Mouse (Mus musculus) E14TG2a.4 (cell line): Measurements from ENCODE around the gene Gm10300.

Experiments used
- H3K27me3 ChIP-seq: 2 replicates; pipeline ENCODE4 v1.6.1; 2014; ENCODE audit warnings: low read length, control low read depth; ENCODE audit not compliant: insufficient read depth
- H3K36me3 ChIP-seq: 2 replicates; pipeline ENCODE4 v1.6.1; 2014; ENCODE audit warnings: low read length, control low read depth; ENCODE audit not compliant: insufficient read depth
- H3K4me1 ChIP-seq: replicated peaks from 2 replicates; pipeline ENCODE4 v1.6.1; 2014; ENCODE audit warnings: low read depth, low read length, control low read depth
- H3K4me3 ChIP-seq: replicated peaks from 2 replicates; pipeline ENCODE4 v1.5.1; 2014; ENCODE audit warnings: mild to moderate bottlenecking, low read length
- H3K9me3 ChIP-seq: 2 replicates; pipeline ENCODE4 v1.6.1; 2014; ENCODE audit warnings: low read length, control low read depth
- CTCF ChIP-seq: conservative IDR thresholded peaks from 2 replicates; pipeline ENCODE4 v1.5.1; 2014; ENCODE audit warnings: low read length
- NANOG ChIP-seq: IDR thresholded peaks from 2 replicates; pipeline ENCODE4 v1.6.1; 2014; ENCODE audit warnings: borderline replicate concordance, low read length, mixed read lengths
- POU5F1 ChIP-seq: IDR thresholded peaks from 2 replicates; pipeline ENCODE4 v1.6.1; 2014; ENCODE audit warnings: low read length, borderline replicate concordance

Gene Gm10300

GRCm38 (mm10) chr4:132108221-132108620, 33.7 kb downstream of the Gm10300 start:
- Histone ChIP-seq H3K4me1 (peaks cover 23% of the 10 kb centered on the region), H3K27me3 (peaks cover 52% of the 10 kb centered on the region), H3K4me3 (no peak overlapping the region), H3K9me3 (no peaks in the 10 kb centered on the region), H3K36me3 (no peaks in the 10 kb centered on the region)
- TF ChIP-seq CTCF (no peak), POU5F1 (no peak), NANOG (no peak)

- TF ChIP-seq NANOG (no peak), CTCF (no peak), POU5F1 (no peak)
- peaks cover 17% of the 10 kb centered on the region for H3K4me1 ChIP-seq
- H3K9me3 ChIP-seq: no peaks in the 10 kb centered on the region
- H3K27me3 ChIP-seq: peaks cover 72% of the 10 kb centered on the region
- no peak overlapping the region for H3K4me3 ChIP-seq
- no peaks in the 10 kb centered on the region for H3K36me3 ChIP-seq
Observed at GRCm38 (mm10) chr4:132111227-132111626, 36.7 kb downstream of the Gm10300 start.

GRCm38 (mm10) chr4:132113411-132114095, 39.1 kb downstream of the Gm10300 start:
- peaks cover 15% of the 10 kb centered on the region for H3K4me1 ChIP-seq
- H3K27me3 ChIP-seq: peaks cover 77% of the 10 kb centered on the region
- TF ChIP-seq POU5F1: no peak
- no peak for TF ChIP-seq NANOG
- no peak for TF ChIP-seq CTCF
- H3K36me3 ChIP-seq: no peaks in the 10 kb centered on the region
- peak overlapping the region; percentile 71 for H3K4me3 ChIP-seq
- H3K9me3 ChIP-seq: no peaks in the 10 kb centered on the region

GRCm38 (mm10) chr4:132116315-132116714, 41.8 kb downstream of the Gm10300 start:
- H3K36me3 ChIP-seq: no peaks in the 10 kb centered on the region
- no peak for TF ChIP-seq POU5F1
- H3K27me3 ChIP-seq: peaks cover 70% of the 10 kb centered on the region
- no peak overlapping the region for H3K4me3 ChIP-seq
- H3K4me1 ChIP-seq: peaks cover 23% of the 10 kb centered on the region
- no peaks in the 10 kb centered on the region for H3K9me3 ChIP-seq

- H3K9me3 ChIP-seq: no peaks in the 10 kb centered on the region
- no peak overlapping the region for H3K4me3 ChIP-seq
- TF ChIP-seq POU5F1: no peak
- no peak for TF ChIP-seq NANOG
- no peak for TF ChIP-seq CTCF
- peaks cover 12% of the 10 kb centered on the region for H3K4me1 ChIP-seq
- peaks cover 41% of the 10 kb centered on the region for H3K27me3 ChIP-seq
- H3K36me3 ChIP-seq: no peaks in the 10 kb centered on the region
Observed at GRCm38 (mm10) chr4:132119566-132119965, 45.1 kb downstream of the Gm10300 start.

- H3K27me3 ChIP-seq: peaks cover 30% of the 10 kb centered on the region
- H3K9me3 ChIP-seq: no peaks in the 10 kb centered on the region
- no peak overlapping the region for H3K4me3 ChIP-seq
- TF ChIP-seq POU5F1: no peak
- peak; percentile 97 for TF ChIP-seq CTCF
- H3K36me3 ChIP-seq: no peaks in the 10 kb centered on the region
- peaks cover 21% of the 10 kb centered on the region for H3K4me1 ChIP-seq
Observed at GRCm38 (mm10) chr4:132121674-132122073, 47.2 kb downstream of the Gm10300 start.

- no peak for TF ChIP-seq CTCF
- TF ChIP-seq POU5F1: no peak
- TF ChIP-seq NANOG: no peak
- no peak overlapping the region for H3K4me3 ChIP-seq
- H3K36me3 ChIP-seq: no peaks in the 10 kb centered on the region
- peaks cover 18% of the 10 kb centered on the region for H3K27me3 ChIP-seq
- no peaks in the 10 kb centered on the region for H3K9me3 ChIP-seq
- peaks cover 36% of the 10 kb centered on the region for H3K4me1 ChIP-seq
Observed at GRCm38 (mm10) chr4:132123166-132123565, 48.7 kb downstream of the Gm10300 start.
